Mouse (Mus musculus): Measurements from ENCODE around the gene Itga10.
"Not testable (repeated sequence)": the region's sequence is repeated elsewhere in the genome, so short reads cannot be mapped to it uniquely, and the experiment has no call there.

Gene Itga10

DNA sequence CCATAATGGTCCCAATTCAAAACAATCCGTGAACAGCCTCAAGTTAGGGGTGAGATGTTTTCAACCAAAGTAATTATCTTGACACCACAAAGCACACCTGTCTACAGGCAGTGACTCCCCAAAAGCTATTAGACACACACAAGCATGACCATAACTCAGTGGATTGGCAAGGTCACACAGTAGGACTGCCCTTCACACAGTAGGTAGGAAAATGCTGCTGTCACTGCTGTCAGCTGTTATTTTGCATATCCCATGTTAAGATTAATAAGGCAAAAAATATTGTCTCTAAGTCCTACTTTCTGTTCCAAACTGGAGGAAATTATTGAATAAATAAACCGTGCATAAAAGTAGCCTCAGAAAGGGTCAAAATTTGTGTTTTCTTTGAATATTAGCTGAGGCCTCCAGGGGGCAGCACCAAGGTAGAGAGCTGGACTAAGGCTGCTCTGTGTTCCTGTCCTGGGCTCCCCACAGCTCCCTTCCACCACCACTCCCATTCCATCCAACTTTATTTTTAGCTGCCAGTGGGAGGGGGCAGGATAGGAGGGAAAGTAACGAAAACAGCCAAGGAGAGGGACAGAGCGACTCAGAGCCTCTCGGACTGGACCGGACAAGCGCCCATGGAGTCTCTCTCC lies at the start of gene Itga10:
Gene Itga10 (plus strand): TSS at position 567 of the 632 bp plus-strand sequence.
- no peak for DNase-seq (ENCODE audit: low spot score)

DNA sequence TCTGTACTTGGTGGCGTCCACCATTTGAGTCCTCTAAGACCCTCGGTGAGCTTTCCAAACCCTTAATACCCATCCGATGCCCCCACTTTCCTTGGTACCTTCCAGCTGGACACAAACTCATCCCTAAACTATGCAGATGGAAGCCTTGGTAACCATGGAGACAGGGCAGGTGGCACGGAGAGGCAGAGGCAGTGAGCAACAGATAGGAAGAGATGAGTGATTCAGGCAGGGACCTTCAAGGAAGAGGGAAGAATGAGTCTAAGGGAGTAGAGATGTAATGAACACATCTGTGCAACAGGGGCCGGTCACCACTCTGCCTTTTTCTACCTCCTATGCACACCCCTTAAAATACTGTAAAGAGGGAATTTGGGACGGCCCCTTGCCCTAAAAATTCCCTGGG lies 49.7 kb upstream of the Itga10 start:
- no peak for DNase-seq (ENCODE audit: low spot score)

DNA sequence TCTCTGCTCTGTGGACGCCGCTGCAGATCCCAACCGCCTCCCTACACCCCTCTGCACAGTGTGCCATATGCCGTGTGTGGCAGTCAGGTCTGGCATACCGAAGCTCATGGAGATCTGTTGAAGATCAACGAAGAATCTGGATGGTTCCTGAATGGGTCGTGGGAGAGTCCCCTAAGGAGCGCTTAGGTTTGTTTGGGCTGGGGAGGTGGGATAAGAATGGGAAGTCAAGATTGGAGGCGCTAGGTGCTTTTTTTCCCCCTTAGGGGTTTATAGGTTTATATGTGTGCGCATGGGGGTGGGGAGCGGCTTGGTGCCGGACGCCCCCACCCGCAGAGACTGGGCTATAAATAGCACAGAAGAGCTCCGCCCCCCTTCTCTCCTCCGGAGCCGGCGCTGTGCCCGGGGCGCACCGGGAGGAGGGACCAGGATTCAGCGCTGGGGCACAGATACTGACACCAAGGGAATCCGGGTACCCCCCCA lies 49.1 kb upstream of the Itga10 start, which contains the start of gene Ankrd34a:
Gene Ankrd34a (plus strand): TSS at position 409 of the 480 bp plus-strand sequence.
- DNase-seq (ENCODE audit: low spot score), result peak; percentile 78

DNA sequence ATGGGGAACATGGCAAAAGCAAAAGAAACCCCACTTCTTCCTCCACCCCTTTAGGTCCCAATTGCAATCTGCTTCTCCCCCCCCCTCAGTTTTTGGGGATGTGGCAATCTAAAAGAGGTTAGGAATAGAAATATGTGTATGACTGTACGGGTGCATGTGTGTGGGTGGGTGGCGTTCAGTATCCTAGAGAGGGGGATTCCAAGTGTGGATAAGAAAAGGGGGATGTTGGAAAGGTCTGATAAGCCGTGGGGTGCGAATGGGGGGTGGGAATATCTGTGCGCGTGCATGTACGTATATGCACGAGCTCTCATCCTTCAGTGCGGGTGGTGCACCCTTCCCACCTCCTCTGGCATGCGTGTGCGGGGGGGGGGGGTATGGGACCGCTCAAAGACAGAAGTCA lies 48.5 kb upstream of the Itga10 start:
- no peak for DNase-seq (ENCODE audit: low spot score)

DNA sequence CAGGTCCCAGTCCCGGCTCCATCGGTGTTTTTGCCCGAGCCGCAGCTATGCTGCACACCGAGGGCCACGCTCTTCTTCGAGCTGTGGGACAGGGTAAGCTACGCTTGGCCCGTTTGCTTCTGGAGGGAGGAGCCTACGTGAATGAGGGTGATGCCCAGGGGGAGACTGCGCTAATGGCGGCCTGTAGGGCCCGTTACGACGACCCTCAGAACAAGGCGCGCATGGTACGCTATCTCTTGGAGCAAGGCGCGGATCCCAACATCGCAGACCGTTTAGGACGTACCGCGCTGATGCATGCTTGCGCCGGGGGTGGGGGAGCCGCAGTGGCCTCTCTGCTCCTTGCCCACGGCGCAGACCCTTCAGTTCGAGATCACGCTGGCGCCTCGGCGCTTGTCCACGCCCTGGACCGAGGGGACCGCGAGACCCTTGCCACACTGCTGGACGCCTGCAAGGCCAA lies 47.9 kb upstream of the Itga10 start:
- DNase-seq (ENCODE audit: low spot score), result no peak

DNA sequence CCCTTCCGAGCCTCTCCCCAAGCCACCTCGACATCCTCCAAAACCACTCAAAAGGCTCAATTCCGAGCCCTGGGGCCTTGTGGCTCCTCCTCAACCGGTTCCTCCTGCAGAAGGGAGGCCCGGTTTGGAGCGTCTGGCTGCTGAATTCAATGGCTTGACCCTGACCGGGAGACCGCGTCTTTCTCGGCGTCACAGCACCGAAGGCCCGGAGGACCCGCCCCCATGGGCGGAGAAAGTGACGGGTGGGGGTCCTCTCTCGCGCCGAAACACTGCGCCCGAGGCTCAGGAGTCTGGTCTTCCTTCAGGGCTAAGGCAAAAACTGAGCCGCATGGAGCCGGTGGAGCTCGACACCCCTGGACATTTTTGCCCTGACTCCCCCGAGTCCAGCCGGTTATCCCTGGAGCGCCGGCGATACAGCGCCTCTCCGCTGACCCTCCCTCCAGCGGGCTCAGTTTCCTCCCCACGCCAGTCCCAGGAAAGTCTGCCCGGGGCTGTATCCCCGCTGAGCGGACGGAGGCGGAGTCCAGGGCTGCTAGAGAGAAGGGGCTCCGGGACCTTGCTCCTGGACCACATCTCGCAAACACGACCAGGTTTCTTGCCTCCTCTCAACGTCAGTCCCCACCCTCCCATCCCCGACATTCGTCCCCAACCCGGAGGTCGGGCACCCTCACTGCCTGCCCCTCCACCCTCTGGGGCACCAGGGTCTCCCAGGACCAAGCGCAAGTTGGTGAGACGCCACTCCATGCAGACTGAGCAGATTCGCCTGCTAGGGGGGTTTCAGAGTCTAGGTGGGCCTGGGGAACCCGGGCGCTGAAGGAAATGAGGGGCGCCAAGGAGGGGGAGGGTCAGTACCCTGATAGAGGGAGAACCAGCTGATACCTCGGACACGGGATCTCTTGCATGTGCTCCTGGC lies 47.0 kb upstream of the Itga10 start:
- no peak for DNase-seq (ENCODE audit: low spot score)

DNA sequence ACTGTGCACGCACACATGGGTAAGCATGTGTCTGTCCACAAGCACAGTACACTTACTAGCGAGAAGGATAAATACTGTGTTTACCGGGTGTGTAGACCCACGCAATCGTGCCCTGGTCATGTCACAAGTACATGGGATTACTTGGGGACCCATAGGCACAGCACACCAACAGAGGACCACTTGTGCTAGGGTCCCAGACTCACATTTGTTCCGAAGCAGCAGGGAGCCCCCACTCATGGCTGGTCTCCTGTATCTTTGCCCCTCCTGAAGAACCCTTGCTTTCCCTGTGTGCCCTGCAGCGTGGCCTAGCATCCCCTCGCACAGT lies 46.4 kb upstream of the Itga10 start:
- DNase-seq (ENCODE audit: low spot score), result no peak

DNA sequence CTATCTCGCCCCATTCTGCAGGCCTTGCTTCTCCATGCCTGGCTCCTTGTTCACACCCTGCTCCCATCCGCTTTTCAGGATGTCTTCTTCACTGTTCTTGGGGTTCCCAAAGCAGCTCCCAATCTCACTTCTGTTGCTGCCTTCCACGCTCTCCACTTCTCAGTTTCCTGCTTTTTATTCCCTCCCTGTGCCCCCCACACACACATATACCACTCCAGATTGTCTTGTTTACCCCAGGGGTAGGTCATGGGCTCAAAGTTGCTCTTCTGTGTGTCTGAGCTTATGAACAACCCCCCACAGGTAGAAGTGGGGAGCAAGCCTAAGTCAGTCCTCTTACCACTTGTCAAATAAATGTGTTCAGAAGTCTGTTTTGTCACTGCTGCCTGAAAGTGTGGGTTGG lies 46.0 kb upstream of the Itga10 start:
- no peak for DNase-seq (ENCODE audit: low spot score)

DNA sequence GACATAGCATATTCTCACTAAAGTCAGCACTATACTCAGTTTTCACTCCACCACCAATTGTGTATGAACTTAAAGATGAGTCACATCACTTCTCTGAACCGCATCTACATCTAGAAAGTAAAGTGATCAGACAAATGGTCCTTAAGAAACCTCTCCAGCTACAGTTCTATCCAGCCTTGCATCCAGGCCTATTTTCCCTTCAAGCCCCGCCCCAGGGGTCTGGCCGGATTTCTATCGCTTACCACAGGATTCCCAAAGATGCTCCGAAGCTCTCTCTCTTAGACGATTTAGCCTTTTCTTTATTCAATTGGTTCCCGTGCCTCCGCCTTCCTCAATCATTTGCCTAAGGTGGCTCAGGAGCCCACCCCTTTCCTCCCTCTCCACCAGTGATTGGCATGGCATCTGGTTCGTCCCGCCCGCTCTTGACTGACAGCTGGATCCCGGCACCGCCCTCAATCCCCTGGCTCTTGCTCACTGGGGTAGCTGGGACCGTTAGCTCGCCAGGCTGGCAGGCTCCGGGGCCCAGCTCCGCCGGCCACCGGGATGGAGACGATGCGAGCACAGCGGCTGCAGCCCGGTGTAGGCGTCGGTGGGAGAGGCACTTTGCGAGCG lies 44.6 kb upstream of the Itga10 start, which contains the start of gene Lix1l:
Gene Lix1l (plus strand): TSS at position 511 of the 612 bp plus-strand sequence.
- peak; percentile 90 for DNase-seq (ENCODE audit: low spot score)

DNA sequence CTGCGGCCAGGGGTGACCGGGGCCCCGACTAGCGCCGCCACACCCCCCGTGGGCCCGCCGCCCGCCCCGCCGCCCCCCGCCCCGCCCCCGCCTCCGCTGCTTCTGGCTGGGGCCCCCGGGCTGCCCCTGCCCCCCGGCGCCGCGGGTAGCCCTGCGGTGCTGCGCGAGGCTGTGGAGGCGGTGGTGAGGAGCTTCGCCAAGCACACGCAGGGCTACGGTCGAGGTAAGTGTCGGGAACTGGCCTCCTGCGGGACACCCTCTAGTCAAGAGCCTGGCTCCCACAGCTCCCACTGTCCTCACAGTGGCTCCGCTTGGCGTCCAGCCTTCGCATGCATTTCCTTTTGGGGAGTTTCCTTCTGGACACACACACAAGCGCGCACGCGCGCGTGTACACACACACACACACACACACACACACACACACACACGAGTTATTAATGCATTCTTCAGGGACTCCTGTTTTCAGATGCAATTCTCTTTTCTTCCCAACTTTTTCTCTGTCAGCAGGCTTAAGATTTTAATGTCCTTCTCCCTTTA lies 44.1 kb upstream of the Itga10 start:
- no peak for DNase-seq (ENCODE audit: low spot score)

DNA sequence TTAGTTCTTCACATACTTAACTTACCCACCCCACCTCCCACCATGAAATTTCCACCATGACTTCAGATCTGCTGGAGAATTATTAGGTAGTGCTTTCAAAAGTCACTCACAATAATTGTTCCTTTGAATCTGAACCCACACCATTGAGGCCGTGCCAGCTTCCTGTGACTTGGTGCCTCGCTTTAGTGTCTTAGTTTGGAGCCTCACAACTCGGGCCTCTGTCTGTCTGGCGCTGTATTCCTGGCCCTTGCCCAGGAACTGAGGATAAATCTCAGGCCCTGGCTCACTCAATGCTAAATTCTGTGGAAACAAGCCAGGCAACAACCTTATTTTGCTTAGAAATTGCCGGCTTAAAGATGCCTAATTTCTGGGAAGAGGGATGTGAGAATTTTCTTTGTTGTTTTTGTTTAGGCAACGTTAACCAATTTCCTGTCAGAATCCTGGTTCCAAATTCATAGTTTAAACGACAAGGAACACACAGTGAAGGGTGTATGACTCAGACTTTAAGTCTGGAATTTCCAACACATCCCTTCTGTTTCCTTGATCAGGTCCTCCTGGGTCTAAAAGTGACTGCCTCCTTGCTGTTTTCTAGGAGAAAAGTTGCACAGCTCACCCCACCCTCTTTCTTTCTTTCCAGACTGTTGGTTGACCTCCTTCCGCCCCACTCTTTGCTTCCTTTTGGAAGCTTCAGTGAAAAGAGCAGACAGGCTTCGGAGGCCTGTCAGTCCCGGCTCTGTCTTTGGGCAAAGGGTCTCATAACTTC lies 43.3 kb upstream of the Itga10 start:
- DNase-seq (ENCODE audit: low spot score), result no peak

DNA sequence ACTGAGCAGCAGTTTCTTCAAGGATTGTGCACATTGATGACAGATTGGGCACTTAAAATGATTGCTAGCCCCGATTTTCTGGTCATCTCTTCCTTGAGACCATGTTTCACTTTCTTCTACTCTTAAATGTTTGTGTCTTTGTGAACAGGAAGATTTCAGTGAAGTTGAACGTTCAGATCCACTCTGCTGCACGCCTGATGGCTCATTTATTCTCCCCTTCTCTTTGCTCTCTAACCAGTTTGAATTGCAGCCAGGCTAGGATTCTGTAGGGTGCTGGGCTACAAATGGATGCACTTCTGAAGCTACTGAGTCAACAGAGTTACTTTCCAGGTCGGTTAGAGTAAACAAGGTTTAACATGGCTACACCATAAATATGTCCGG lies 42.7 kb upstream of the Itga10 start:
- DNase-seq (ENCODE audit: low spot score), result no peak

DNA sequence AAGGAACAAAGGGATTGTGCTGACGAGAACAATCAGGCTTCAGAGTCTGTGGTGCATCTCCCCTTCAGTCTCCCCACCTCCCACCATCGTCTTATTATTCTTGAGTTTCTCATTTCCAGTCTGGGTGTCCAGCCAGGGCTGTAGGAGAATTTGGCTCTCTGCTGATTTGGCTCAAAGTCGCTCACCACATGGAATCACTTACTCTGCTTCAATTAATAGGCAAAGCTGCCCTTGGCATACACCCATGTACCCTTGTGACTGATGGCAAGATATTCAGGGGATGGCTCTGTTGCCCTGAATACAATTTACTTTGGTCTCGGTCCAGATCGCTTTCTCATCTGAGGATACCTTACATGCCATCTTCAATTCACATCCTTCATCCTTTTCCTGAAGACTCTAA lies 42.1 kb upstream of the Itga10 start:
- DNase-seq (ENCODE audit: low spot score), result no peak

DNA sequence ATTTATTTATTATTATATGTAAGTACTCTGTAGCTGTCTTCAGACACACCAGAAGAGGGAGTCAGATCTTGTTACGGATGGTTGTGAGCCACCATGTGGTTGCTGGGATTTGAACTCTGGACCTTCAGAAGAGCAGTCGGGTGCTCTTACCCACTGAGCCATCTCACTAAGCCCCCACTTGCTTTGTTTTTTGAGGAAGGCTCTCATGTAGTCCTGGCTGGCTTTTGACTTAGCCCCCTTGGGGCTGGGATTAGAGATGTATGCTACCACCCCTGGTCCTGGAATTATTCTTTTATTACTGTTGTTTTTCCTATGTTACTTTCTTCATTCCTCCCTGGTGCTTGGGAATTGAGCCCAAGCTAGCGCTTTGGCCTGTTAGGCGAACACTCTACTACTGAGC lies 39.4 kb upstream of the Itga10 start:
- DNase-seq (ENCODE audit: low spot score), result not testable (repeated sequence)

DNA sequence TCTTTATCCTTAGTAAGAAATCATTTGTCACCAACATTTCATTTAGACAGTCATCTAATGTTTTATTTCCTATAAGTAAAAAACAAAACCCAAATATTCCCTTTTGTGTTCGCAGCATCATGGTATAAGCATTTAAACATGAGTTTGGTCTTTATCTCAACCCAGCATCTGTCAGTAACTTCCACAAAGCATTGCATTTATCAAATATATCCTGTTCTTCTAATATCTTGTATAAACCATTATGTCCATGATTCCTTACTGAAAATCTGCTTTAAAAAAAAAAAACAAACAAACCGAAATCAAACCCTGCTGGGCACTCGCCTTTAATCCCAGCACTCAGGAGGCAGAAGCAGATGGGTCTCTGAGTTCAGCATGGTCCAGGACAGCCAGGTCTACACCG lies 38.8 kb upstream of the Itga10 start:
- DNase-seq (ENCODE audit: low spot score), result no peak

DNA sequence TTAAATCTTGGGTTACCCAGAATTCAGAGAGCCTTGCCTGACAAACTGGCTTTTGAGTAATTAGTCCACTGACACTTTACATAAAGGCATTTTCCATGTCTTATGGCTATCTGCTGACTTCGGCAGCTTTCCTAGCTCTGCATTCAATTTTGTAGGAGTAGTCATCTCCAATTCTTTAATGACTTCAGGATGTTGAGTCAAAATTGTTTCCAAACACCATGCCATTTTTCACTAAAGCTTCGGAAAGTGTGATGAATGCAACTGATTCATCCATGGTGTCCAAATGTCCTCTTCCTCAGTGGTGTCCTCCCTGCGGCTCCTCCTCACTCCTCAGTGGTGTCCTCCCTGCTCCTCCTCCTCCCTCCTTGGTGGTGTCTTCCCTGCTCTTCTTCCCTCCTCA lies 27.4 kb upstream of the Itga10 start:
- no peak for DNase-seq (ENCODE audit: low spot score)

DNA sequence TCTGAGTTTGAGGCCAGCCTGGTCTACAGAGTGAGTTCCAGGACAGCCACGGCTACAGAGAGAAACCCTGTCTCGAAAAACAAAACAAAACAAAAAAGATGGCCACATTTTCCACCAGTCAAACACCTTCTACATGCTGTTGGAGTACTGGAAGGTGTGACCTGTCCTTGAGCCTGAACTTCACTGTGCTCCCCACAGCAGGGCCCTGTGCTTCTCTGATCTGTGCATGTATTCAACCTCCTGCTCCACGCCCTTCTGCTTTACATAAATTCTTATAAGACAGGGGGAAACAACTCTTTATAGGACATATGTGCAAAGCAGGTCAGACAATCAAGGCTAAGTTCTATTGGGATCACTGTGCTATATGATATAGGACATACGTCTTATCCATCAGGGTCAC lies 22.2 kb upstream of the Itga10 start:
- no peak for DNase-seq (ENCODE audit: low spot score)

DNA sequence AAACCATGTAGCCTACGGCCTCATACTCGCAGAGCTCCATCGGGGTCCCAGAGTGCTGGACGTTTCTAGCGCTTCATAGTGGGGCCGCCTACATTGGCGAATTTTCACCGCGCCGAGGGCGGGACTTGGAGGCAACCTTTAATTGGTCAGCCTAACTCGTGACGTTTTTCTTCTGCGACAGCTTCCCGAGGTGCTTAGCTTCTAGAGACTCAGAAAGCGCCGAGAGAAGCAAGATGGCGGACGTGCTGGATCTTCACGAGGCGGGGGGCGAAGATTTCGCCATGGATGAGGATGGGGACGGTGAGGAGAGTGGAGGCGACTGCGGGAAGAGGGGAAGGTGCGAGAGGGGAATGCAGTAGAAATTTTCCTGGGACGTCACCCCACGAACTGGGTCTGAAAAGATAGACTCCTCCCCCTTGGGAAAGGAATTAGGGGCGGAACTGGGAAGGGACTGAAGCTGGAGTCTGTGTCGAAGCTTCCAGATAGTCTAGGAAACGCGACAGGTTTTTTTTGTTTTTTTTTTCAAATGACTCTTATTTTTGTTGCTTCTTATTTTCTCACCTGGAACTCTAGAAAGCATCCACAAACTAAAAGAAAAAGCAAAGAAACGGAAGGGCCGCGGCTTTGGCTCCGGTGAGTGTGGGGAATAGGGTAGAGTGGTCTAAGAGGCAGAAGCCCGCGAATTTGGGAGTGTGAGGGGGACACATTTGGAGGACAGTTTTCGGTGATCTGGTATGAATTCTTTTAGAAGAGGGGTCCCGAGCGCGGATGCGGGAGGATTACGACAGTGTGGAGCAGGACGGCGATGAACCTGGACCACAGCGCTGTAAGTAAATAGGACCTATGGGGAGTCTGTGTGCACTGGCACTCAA lies 15.4 kb upstream of the Itga10 start, which contains the start of gene Rbm8a:
Gene Rbm8a (plus strand): TSS at position 205 of the 872 bp plus-strand sequence.
- peak; percentile 94 for DNase-seq (ENCODE audit: low spot score)

DNA sequence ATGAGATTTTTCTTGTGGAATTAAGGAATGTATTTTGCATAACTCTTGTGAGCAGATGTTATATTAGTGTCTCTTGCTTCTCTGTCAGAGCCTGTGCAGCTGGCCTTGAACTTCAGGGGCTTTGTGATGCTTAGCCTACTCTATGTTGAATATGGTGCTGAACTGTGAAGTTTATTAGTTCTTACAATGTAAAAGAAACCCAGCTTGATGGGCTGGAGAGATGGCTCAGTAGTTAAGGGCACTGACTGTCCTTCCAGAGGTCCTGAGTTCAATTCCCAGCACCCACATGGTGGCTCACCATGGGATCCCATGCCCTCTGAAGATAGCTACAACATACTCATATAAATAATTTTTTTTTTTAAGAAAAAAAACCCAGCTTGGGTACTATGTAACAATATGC lies 13.3 kb upstream of the Itga10 start:
- DNase-seq (ENCODE audit: low spot score), result no peak

DNA sequence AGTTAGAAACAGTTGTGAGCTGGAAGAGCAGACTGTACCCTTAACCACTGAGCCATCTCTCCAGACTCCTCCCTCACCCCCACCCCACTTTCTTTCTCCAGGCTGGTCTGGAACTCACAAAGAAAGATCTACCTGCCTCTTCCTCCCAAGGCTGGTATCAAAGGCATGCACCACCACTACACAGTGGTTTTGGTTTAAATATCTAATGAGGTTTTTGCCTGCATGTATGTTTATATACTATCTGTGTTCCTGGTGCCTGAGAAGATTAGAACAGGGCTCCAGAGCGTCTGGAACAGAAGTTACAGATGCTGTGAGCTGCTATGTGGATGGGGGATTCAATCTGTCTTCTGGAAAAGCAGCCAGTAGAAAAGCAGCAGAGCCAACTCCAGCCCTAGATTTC lies 11.4 kb upstream of the Itga10 start:
- DNase-seq (ENCODE audit: low spot score), result no peak
